Mouse (Mus musculus) ES-E14 (cell line): Measurements from ENCODE around the gene Itpr1.

Source experiments
- CHD2 ChIP-seq: IDR thresholded peaks from 2 replicates; pipeline ENCODE4 v1.6.1; 2014; ENCODE audit warnings: mild to moderate bottlenecking, low read depth, low read length, inconsistent platforms
- HCFC1 ChIP-seq: IDR thresholded peaks from 2 replicates; pipeline ENCODE4 v1.6.1; 2012; ENCODE audit warnings: low read length, inconsistent platforms, borderline replicate concordance; ENCODE audit not compliant: insufficient read depth
- MAFK ChIP-seq: IDR thresholded peaks from 2 replicates; pipeline ENCODE4 v1.6.1; 2014; ENCODE audit warnings: mild to moderate bottlenecking, low read depth, low read length, inconsistent platforms; ENCODE audit not compliant: insufficient read depth
- ZC3H11A ChIP-seq: IDR thresholded peaks from 2 replicates; pipeline ENCODE4 v1.6.1; 2012; ENCODE audit warnings: low read depth, mild to moderate bottlenecking, inconsistent platforms, low read length, borderline replicate concordance
- ZNF384 ChIP-seq: IDR thresholded peaks from 2 replicates; pipeline ENCODE4 v1.6.1; 2012; ENCODE audit warnings: low read depth, low read length, inconsistent platforms

- no peak for TF ChIP-seq ZC3H11A
- no peak for TF ChIP-seq CHD2
- TF ChIP-seq ZNF384: no peak
- no peak for TF ChIP-seq MAFK
- no peak for TF ChIP-seq HCFC1
Measured at GRCm38 (mm10) chr6:108374019-108374418, 161.1 kb downstream of the Itpr1 start.
